Mouse (Mus musculus) midbrain, embryonic 16.5 days (tissue): ENCODE measurements at regions not wholly inside any gene's neighbourhood (a gene's known extent, or its start where the extent isn't known, plus 50 kb on each side); places are given as distances from the start of the nearest gene placed in this dataset.
A peak's percentile ranks its signal among the peaks of the same experiment; 100 is the strongest.
"Not testable (repeated sequence)": the region's sequence is repeated elsewhere in the genome, so short reads cannot be mapped to it uniquely, and the experiment has no call there.

ENCODE experiments used
- ATAC-seq: fragments of 200-750 bp; cut with Nextera tagmentation; 2 replicates; pipeline ENCODE4 v1.8.0; 2017; ENCODE audit warnings: moderate TSS enrichment
- H3K27ac ChIP-seq: fragments of 300-500 bp; sonication (generic); 2 replicates; pipeline ENCODE4 v1.5.1; 2014; ENCODE audit warnings: mild to moderate bottlenecking, low read length, mixed read lengths
- H3K27me3 ChIP-seq: fragments of 300-500 bp; sonication (generic); 2 replicates; pipeline ENCODE4 v1.6.1; 2014; ENCODE audit warnings: low read depth, low read length, mixed read lengths; ENCODE audit not compliant: control insufficient read depth, insufficient read depth
- H3K36me3 ChIP-seq: fragments of 300-500 bp; sonication (generic); 2 replicates; pipeline ENCODE4 v1.6.1; 2014; ENCODE audit warnings: mild to moderate bottlenecking, low read length, moderate library complexity, mixed read lengths; ENCODE audit not compliant: control insufficient read depth, insufficient read depth
- H3K4me1 ChIP-seq: fragments of 300-500 bp; sonication (generic); 2 replicates; pipeline ENCODE4 v1.6.1; 2014; ENCODE audit warnings: mild to moderate bottlenecking, low read length, mixed read lengths; ENCODE audit not compliant: control insufficient read depth, insufficient read depth
- H3K4me2 ChIP-seq: fragments of 300-500 bp; sonication (generic); 2 replicates; pipeline ENCODE4 v1.6.1; 2014; ENCODE audit warnings: mild to moderate bottlenecking, low read length, mixed read lengths
- H3K4me3 ChIP-seq: fragments of 300-500 bp; sonication (generic); 2 replicates; pipeline ENCODE4 v1.5.1; 2014; ENCODE audit warnings: low read depth, mild to moderate bottlenecking, low read length, moderate library complexity, mixed read lengths
- H3K9ac ChIP-seq: fragments of 300-500 bp; sonication (generic); 2 replicates; pipeline ENCODE4 v1.6.1; 2014; ENCODE audit warnings: low read depth, low read length, mixed read lengths
- H3K9me3 ChIP-seq: fragments of 300-500 bp; sonication (generic); replicated peaks from 2 replicates; pipeline ENCODE4 v1.6.1; 2014; ENCODE audit warnings: mild to moderate bottlenecking, low read length, mixed read lengths; ENCODE audit not compliant: control insufficient read depth, poor library complexity, severe bottlenecking
- WGBS: fragments of 180-500 bp; shearing (Covaris S2); extraction: QIAGEN DNeasy Blood & Tissue Kit; methylation state at CpG from one replicate; pipeline ENCODE4 v1.1.7; 2014; 5-methylcytosine and 5-hydroxymethylcytosine counted together

- not testable (repeated sequence) for H3K9ac ChIP-seq, H3K4me1 ChIP-seq, H3K4me2 ChIP-seq, H3K27ac ChIP-seq, H3K36me3 ChIP-seq, H3K4me3 ChIP-seq, ATAC-seq, H3K9me3 ChIP-seq, H3K27me3 ChIP-seq
- 82% methylated on average over 2 of the region's 2 CpGs for WGBS
These were observed 81.5 kb upstream of the Dynlt1c start for GRCm38 (mm10) chr17:6520001-6520400.

DNA sequence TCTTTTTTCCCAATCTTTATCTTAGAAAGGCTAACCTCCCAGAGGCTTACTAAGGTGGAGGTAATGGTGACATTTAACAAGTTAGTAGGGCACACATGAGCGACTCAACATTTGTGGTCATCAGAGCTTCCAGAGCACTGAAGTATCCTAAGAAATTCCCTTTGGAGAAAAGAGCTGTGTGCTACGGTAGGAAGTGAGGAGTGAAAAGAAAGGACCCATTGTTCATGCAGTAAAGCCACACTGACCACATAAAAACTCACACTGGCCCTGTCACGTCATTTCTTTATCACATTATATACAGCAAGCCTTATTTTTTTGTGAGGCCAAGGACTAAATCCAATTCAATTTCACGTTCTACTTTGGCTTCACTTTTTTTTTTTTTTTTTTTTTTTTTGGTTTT is 80.7 kb upstream of the Dynlt1c start:
- not testable (repeated sequence) for H3K9me3 ChIP-seq, H3K4me3 ChIP-seq, H3K4me1 ChIP-seq, ATAC-seq, H3K36me3 ChIP-seq, H3K27ac ChIP-seq, H3K27me3 ChIP-seq, H3K9ac ChIP-seq, H3K4me2 ChIP-seq
- WGBS = 40% methylated on average over 4 of the region's 4 CpGs

GRCm38 (mm10) chr17:6522185-6522584 is 79.3 kb upstream of the Dynlt1c start:
- ATAC-seq, H3K9me3 ChIP-seq, H3K4me2 ChIP-seq, H3K27me3 ChIP-seq, H3K27ac ChIP-seq, H3K36me3 ChIP-seq, H3K4me3 ChIP-seq, H3K4me1 ChIP-seq, H3K9ac ChIP-seq: not testable (repeated sequence)
- WGBS = 75% methylated on average over 5 of the region's 9 CpGs

DNA sequence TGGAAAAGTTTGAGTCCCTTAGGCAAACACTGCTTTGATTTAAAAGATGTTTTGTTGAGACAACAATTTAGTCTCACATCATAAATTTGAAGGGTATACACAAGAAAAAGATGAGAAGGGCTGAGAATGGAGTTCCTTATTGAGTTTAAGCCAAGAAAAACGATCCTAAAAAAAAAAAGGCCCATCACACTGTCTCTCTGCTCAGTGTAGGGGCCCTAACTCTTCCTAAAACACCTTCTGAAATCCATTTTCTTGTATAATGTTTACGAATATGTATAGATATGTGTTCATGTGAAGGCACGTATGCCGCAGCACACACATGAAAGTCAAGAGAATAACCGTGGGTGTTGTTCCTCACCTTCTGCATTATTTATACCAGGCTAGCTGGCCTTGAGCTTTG is 62.7 kb upstream of the Dynlt1c start:
- no CpG with 5 or more reads among the region's 5 CpGs for WGBS
- H3K27me3 ChIP-seq, H3K4me2 ChIP-seq, H3K4me3 ChIP-seq, H3K9ac ChIP-seq, ATAC-seq, H3K9me3 ChIP-seq, H3K27ac ChIP-seq, H3K36me3 ChIP-seq, H3K4me1 ChIP-seq: not testable (repeated sequence)

- H3K36me3 ChIP-seq, H3K9ac ChIP-seq, H3K27me3 ChIP-seq, H3K4me3 ChIP-seq, H3K4me1 ChIP-seq, H3K9me3 ChIP-seq, H3K4me2 ChIP-seq, H3K27ac ChIP-seq: not testable (repeated sequence)
- peak; percentile 75 for ATAC-seq
- WGBS = no CpG with 5 or more reads among the region's 8 CpGs
These were observed 54.3 kb upstream of the Dynlt1c start for GRCm38 (mm10) chr17:6547064-6547760.

DNA sequence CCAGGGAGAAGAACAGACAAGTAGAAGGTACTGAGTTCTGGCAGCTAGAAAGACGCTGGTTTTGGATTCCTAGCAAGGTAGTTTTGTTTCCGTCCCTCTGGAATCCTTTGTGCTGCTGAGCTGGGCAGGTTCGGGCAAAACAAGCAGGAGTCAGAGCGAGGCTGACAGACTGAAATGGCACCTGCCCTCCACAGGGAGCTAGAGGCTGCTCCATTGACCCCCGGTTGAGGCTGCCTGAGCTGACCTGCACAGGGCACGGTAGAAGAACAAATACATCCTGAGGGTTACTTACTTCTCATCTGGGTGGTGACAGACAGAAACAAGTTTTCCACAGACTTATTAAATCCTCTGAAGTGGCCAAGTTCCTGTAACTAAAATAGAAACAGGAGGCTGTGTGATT is 53.5 kb upstream of the Dynlt1c start:
- H3K4me3 ChIP-seq, H3K36me3 ChIP-seq, H3K4me1 ChIP-seq, H3K27me3 ChIP-seq, ATAC-seq, H3K27ac ChIP-seq, H3K4me2 ChIP-seq, H3K9me3 ChIP-seq, H3K9ac ChIP-seq: not testable (repeated sequence)
- no CpG with 5 or more reads among the region's 6 CpGs for WGBS
